Mouse (Mus musculus) stomach, postnatal 0 days (tissue): ENCODE measurements around the gene Sspn. TPM values are rescaled to one million over a fixed set of nuclear protein-coding genes. Genes with fewer than 3 reads are reported as not detected.

Source experiments
- ATAC-seq: fragments of 200-750 bp; cut with Nextera tagmentation; 2 replicates; pipeline ENCODE4 v1.8.0; 2017; ENCODE audit not compliant: low FRiP score, low TSS enrichment
- DNase-seq: peaks from one replicate; pipeline ENCODE4 v3.0.0-alpha.2; 2016; ENCODE audit warnings: low spot score
- H3K27ac ChIP-seq: fragments of 300-500 bp; sonication (generic); replicated peaks from 2 replicates; pipeline ENCODE4 v1.5.1; 2014; ENCODE audit warnings: mild to moderate bottlenecking, control low read depth
- H3K27me3 ChIP-seq: fragments of 300-500 bp; sonication (generic); 2 replicates; pipeline ENCODE4 v1.6.1; 2014; ENCODE audit warnings: low read length; ENCODE audit not compliant: control insufficient read depth, insufficient read depth
- H3K36me3 ChIP-seq: fragments of 300-500 bp; sonication (generic); 2 replicates; pipeline ENCODE4 v1.6.1; 2014; ENCODE audit warnings: low read length, mixed read lengths; ENCODE audit not compliant: control insufficient read depth, insufficient read depth
- H3K4me1 ChIP-seq: fragments of 300-500 bp; sonication (generic); replicated peaks from 2 replicates; pipeline ENCODE4 v1.6.1; 2014; ENCODE audit warnings: antibody characterized with exemption; ENCODE audit not compliant: control insufficient read depth, insufficient read depth
- H3K4me2 ChIP-seq: fragments of 300-500 bp; sonication (generic); replicated peaks from 2 replicates; pipeline ENCODE4 v1.6.1; 2014; ENCODE audit warnings: low read depth, mild to moderate bottlenecking, control low read depth, moderate library complexity
- H3K4me3 ChIP-seq: fragments of 300-500 bp; sonication (generic); 2 replicates; pipeline ENCODE4 v1.5.1; 2014; ENCODE audit warnings: low read depth, low read length, control low read depth
- H3K9ac ChIP-seq: fragments of 300-500 bp; sonication (generic); 2 replicates; pipeline ENCODE4 v1.6.1; 2014; ENCODE audit warnings: mild to moderate bottlenecking, low read length, control low read depth, mixed read lengths
- H3K9me3 ChIP-seq: fragments of 300-500 bp; sonication (generic); 2 replicates; pipeline ENCODE4 v1.6.1; 2016; ENCODE audit warnings: low read length; ENCODE audit not compliant: control insufficient read depth
- CTCF ChIP-seq: IDR thresholded peaks from 2 replicates; pipeline ENCODE4 v1.5.1; 2016; ENCODE audit warnings: antibody characterized with exemption, low read depth, mild to moderate bottlenecking, moderate library complexity
- EP300 ChIP-seq: optimal IDR thresholded peaks from 2 replicates; pipeline ENCODE3; 2016; ENCODE audit warnings: antibody characterized with exemption
- WGBS: fragments of 180-500 bp; shearing (Covaris S2); extraction: QIAGEN DNeasy Blood & Tissue Kit; methylation state at CpG from one replicate; pipeline ENCODE4 v1.1.7; 2014; 5-methylcytosine and 5-hydroxymethylcytosine counted together
- polyA plus RNA-seq: library from polyadenylated mRNA; unstranded; fragments of >200 nt; fragmentation: Nextera tagmentation; extraction: Ambion mirVana; gene quantifications from 2 replicates; pipeline ENCODE4 v1.2.1, GENCODE M21; 2015

The Sspn gene
- polyA plus RNA-seq, 1 experiment from 2014 or later = 8.0 TPM

DNA sequence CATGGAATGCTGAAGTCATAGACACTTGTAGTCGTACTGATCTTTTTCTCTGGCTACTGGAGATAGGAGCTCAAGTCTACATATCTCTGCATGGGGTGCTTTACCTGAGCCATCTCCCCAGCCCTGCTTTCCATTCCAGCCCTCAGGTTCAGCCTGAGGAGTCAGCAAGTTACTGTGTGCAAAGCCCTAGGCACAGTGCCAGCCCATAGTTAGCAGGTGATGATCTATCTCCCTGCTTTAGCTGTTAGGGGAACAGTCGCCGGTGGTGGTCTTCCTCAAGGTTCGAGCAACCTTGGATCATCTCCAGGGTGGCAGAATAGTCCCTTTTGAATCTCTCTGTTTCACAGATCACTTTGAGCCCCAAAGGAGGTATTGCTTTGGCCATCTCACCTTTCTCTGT lies 5.1 kb downstream of the Sspn start:
- no peak overlapping the region for H3K9ac ChIP-seq
- WGBS = 89% methylated on average over 4 of the region's 4 CpGs
- no peaks in the 10 kb centered on the region for H3K4me1 ChIP-seq
- H3K27ac ChIP-seq = no peak overlapping the region
- no peak for ATAC-seq
- H3K36me3 ChIP-seq = no peaks in the 10 kb centered on the region
- H3K27me3 ChIP-seq = no peaks in the 10 kb centered on the region
- no peak overlapping the region for H3K4me2 ChIP-seq
- no peak for TF ChIP-seq CTCF
- no peak for TF ChIP-seq EP300
- no peaks in the 10 kb centered on the region for H3K9me3 ChIP-seq
- DNase-seq = no peak
- H3K4me3 ChIP-seq = no peak overlapping the region

DNA sequence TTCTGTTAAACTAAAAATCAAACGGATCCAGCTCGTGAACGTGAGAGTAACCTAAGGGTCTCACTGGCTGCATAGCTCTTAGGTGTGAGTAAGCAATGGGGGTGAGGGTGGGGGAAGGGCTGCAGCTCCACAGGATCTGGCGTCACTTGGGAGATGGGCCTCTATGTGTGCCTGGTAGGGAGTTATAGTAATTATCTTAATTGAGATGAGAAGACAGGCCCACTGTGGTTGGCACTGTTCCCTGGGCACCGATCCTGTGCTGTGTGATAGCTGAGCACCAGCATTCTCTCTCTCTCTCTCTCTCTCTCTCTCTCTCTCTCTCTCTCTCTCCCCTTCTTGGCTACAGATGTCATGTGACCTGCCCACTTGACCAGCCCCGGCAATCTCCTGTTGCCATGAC lies 9.4 kb downstream of the Sspn start:
- DNase-seq (no peak), ATAC-seq (no peak)
- Histone ChIP-seq H3K27ac (no peak overlapping the region), H3K4me1 (no peaks in the 10 kb centered on the region), H3K4me2 (no peak overlapping the region), H3K9me3 (no peaks in the 10 kb centered on the region), H3K4me3 (no peak overlapping the region), H3K27me3 (no peaks in the 10 kb centered on the region), H3K9ac (no peak overlapping the region), H3K36me3 (no peaks in the 10 kb centered on the region)
- no peak for TF ChIP-seq EP300
- TF ChIP-seq CTCF = no peak
- 67% methylated on average over 6 of the region's 6 CpGs for WGBS

DNA sequence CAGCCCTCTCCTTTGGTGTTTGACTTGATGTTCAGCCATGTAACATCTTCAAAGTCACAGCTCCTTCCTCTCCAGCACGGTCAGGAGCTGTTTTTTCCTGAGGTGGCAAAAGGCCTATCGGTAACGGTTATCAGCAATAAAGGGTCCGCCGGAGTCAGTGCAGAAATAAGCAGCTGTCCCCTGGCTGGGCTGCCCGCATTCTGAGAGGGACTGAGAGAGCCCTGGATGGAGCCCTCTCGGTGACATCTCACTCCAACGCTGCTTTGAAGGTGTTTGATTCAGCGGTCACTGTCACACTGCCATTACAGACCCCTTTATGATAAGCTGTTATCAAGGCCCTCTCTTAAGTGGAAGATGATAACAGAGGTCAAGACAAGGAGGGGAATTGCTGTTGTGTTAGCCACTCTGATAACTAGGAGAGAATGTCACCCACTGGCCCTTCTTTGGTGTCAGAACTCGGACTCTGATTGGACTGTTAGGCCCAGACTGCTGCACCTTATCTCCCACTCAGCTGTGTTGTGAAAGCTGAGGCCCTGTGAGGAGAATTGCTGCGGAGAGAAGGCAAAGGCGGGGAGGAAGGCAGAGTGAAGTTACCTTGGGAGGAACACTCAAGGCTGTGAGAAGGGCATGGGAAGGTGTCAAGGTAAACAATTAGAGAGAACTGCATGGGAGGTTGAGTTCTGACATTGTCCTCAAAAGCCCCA lies 11.0 kb downstream of the Sspn start:
- H3K4me3 ChIP-seq = no peak overlapping the region
- no peaks in the 10 kb centered on the region for H3K9me3 ChIP-seq
- TF ChIP-seq CTCF = no peak
- TF ChIP-seq EP300 = no peak
- H3K27me3 ChIP-seq = no peaks in the 10 kb centered on the region
- H3K4me1 ChIP-seq = no peaks in the 10 kb centered on the region
- H3K4me2 ChIP-seq = no peak overlapping the region
- H3K36me3 ChIP-seq = no peaks in the 10 kb centered on the region
- no peak overlapping the region for H3K9ac ChIP-seq
- ATAC-seq (no peak), DNase-seq (no peak)
- WGBS = 64% methylated on average over 12 of the region's 12 CpGs
- H3K27ac ChIP-seq = no peak overlapping the region

DNA sequence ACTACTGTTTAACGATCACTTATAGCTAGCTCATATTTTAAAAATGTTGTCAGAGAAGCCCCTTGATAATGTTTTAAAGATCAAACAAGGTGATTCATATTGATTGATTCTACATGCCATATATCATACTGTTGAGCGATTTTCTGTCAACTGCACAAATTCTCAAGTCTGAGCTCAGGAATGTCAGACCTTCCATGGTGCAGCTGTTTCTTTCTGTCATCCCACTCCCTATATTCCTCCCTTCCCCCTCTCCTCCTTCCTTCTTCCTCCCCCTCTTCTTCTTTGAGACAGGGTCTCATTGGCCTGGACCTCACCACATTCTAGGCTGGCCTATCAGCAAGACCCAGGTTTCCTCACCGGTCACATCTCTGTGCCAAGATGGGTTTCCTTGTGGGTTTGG lies 12.0 kb downstream of the Sspn start:
- 64% methylated on average over 3 of the region's 3 CpGs for WGBS
- DNase-seq (no peak), ATAC-seq (no peak)
- no peaks in the 10 kb centered on the region for H3K27me3 ChIP-seq
- no peak overlapping the region for H3K4me2 ChIP-seq
- H3K36me3 ChIP-seq = no peaks in the 10 kb centered on the region
- H3K27ac ChIP-seq = no peak overlapping the region
- TF ChIP-seq EP300 = no peak
- no peak for TF ChIP-seq CTCF
- no peak overlapping the region for H3K4me3 ChIP-seq
- H3K9ac ChIP-seq = no peak overlapping the region
- H3K9me3 ChIP-seq = no peaks in the 10 kb centered on the region
- H3K4me1 ChIP-seq = no peaks in the 10 kb centered on the region

DNA sequence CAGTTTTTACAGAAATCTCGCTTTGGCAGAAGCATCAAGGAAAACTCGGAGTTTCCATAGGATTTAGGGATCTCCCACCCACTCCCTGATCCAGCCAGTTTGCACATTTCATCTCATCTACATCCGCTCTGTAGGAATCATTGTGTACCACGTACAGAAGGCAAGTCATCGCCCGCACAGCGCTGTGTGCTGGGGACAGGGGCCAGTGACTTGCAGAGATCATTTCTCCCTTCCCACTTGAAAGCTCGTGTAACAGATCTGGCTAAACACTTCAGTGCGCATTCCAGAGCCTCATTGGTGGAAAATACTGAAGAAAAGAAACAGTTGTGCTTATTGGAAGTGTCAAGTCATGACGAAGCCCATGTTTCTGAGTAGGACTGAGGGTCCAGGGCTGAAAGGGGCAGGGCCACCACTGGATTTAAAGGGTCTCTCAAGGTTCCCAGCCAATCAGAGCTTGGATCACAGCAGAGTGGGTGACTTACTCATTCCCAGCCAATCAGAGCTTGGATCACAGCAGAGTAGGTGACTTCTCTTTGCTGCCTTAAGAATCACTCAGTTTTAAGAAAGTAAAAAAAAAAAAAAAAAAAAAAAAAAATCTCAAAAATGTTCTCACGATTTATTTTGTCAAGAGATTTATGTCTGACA lies 14.4 kb downstream of the Sspn start:
- WGBS = 56% methylated on average over 11 of the region's 11 CpGs
- TF ChIP-seq CTCF = no peak
- TF ChIP-seq EP300 = no peak
- no peaks in the 10 kb centered on the region for H3K36me3 ChIP-seq
- no peak overlapping the region for H3K9ac ChIP-seq
- DNase-seq (no peak), ATAC-seq (no peak)
- H3K27me3 ChIP-seq = no peaks in the 10 kb centered on the region
- H3K4me3 ChIP-seq = no peak overlapping the region
- no peak overlapping the region for H3K27ac ChIP-seq
- no peaks in the 10 kb centered on the region for H3K9me3 ChIP-seq
- H3K4me1 ChIP-seq = no peaks in the 10 kb centered on the region
- no peak overlapping the region for H3K4me2 ChIP-seq

DNA sequence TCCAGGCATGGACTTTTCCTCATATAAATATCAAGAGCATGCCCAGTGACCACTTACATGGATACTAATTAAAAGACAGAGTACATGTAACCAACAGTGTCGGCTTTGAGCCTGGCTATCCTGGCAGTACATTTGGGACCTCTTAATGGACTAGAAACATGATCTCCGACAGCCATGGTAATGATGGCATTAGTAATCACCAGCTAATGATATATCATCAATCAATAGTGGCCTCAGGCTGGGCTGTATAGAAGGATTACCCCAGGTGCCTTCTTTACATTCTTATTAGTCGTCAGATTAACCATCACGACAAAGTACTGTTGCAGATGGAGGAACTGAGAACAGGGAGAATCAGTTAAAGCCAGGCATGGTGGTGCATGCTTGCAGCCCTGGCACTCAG lies 17.6 kb downstream of the Sspn start:
- no peak overlapping the region for H3K4me2 ChIP-seq
- H3K27ac ChIP-seq = no peak overlapping the region
- no peaks in the 10 kb centered on the region for H3K27me3 ChIP-seq
- 66% methylated on average over 4 of the region's 4 CpGs for WGBS
- no peaks in the 10 kb centered on the region for H3K4me1 ChIP-seq
- H3K9ac ChIP-seq = no peak overlapping the region
- no peaks in the 10 kb centered on the region for H3K9me3 ChIP-seq
- no peak overlapping the region for H3K4me3 ChIP-seq
- no peak for DNase-seq
- no peaks in the 10 kb centered on the region for H3K36me3 ChIP-seq
- ATAC-seq = no peak
- no peak for TF ChIP-seq CTCF
- TF ChIP-seq EP300 = no peak
